Mouse (Mus musculus) frontal cortex, postnatal 36 days (tissue): ENCODE measurements around the gene Col6a4.

Experiments
- DNase-seq, 2 experiments: peaks; one replicate each; pipeline ENCODE4 v3.0.0; 2022; ENCODE audit warnings: low spot score in 2 of 2

The Col6a4 gene

GRCm38 (mm10) chr9:105960533-105960932, 136.1 kb downstream of the Col6a4 start, which contains the start of gene Col6a5:
Col6a5 (minus strand) TSS chr9:105960643.
- DNase-seq, result no peak

GRCm38 (mm10) chr9:105959116-105959515, 137.5 kb downstream of the Col6a4 start:
- no peak for DNase-seq

DNA sequence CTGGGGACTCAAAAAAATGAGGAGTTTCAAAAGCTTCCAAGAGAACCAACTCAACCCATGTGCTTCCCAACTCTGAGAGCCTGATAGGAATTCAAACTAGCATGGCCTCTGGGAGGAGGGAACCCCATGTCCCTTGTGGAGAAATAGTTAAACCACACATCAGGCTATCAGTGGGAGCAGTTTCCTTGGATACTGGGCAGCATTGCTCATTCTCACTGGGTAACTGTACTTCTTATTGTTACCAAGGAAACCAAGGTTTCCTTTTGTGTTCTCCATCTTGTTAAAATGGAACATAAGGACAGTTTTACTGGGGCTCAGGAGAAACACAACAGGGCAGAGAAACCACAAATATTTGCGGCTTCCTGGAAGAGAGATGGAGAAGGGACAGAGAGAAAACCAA, 146.8 kb downstream of the Col6a4 start:
- DNase-seq, result peak in 1 of 2 experiments; percentile 13

- peak; percentile 50 to 77 for DNase-seq
These were observed 149.0 kb downstream of the Col6a4 start for GRCm38 (mm10) chr9:105947577-105947976.
